In genomic region chr12:25407301-25407700, GRCm38 (mm10) we compare ENCODE assay signal across 16 mouse cellular contexts.
"Had no signal": no experiment of that assay in that cellular context is flagged by ENCODE, and none has a peak within 500 bp of the region (broad histone marks: within the 10 kb centered on the region; RNA-seq: fewer than 3 reads in every experiment).

No protein-coding gene starts in this region.

- DNase-seq: liver, embryonic 13.5 days; liver, postnatal 0 days; right cerebral cortex, postnatal 14 days; spleen, adult 18-20 months; thymus, adult 18-20 months; thymus, postnatal 14 days; thymus, postnatal 36 days had no signal

- H3K4me1 ChIP-seq: liver, embryonic 13.5 days; liver, embryonic 15.5 days; lung, embryonic 15.5 days; midbrain, embryonic 13.5 days; midbrain, embryonic 15.5 days; neural tube, embryonic 12.5 days had no signal

- H3K4me2 ChIP-seq: liver, embryonic 11.5 days; liver, embryonic 13.5 days; liver, embryonic 15.5 days; lung, embryonic 15.5 days; midbrain, embryonic 11.5 days; midbrain, embryonic 13.5 days; midbrain, embryonic 15.5 days; neural tube, embryonic 12.5 days had no signal

- H3K27ac ChIP-seq: liver, embryonic 13.5 days; liver, embryonic 15.5 days; lung, embryonic 15.5 days; macrophage; midbrain, embryonic 13.5 days; midbrain, embryonic 15.5 days; neural tube, embryonic 12.5 days had no signal

- ATAC-seq: liver, postnatal 0 days; midbrain, embryonic 13.5 days; midbrain, embryonic 15.5 days had no signal

- H3K9ac ChIP-seq: liver, embryonic 13.5 days; liver, embryonic 15.5 days; liver, postnatal 0 days; lung, embryonic 15.5 days; midbrain, embryonic 13.5 days; midbrain, embryonic 15.5 days; neural tube, embryonic 12.5 days had no signal

- H3K9me3 ChIP-seq: liver, embryonic 13.5 days; liver, embryonic 15.5 days; lung, embryonic 15.5 days; midbrain, embryonic 15.5 days had no signal

- H3K27me3 ChIP-seq: liver, embryonic 13.5 days; liver, embryonic 15.5 days; lung, embryonic 15.5 days; megakaryocyte, embryonic 14.5 days; midbrain, embryonic 13.5 days; midbrain, embryonic 15.5 days; neural tube, embryonic 12.5 days had no signal

- H3K4me3 ChIP-seq: liver, embryonic 13.5 days; liver, embryonic 15.5 days; lung, embryonic 15.5 days; megakaryocyte, embryonic 14.5 days; midbrain, embryonic 13.5 days; midbrain, embryonic 15.5 days; neural tube, embryonic 12.5 days had no signal

- H3K36me3 ChIP-seq: liver, embryonic 13.5 days; liver, embryonic 15.5 days; lung, embryonic 15.5 days; midbrain, embryonic 13.5 days; midbrain, embryonic 15.5 days; neural tube, embryonic 12.5 days had no signal
